Mouse (Mus musculus): ENCODE measurements around the gene Rad51b. TPM values are rescaled to one million over a fixed set of nuclear protein-coding genes. Genes with fewer than 3 reads are reported as not detected.

Rad51b gene
- total and polyA plus RNA-seq, 3 experiments, result 6.5 to 8.6 (median 8.5) TPM

DNA sequence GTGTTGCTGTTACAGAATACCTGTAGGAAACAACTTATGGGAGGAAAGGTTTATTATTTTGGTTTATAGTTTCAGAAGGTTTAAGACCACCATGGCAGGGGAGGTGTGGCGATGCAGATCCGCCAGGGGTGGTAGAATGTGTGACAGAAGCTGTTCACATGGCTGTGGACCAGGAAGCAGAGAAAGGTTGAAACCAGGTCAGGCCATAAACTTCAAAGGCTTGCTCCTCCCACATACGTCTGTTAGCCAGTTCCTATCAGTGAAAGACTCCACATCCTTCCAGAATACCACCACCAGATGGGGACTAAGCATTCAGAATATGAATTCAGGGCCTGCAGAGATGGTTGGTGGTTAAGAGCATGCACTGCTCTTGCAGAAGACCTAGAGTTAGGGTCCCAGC, 150.0 kb downstream of the Rad51b start:
- H3K79me2 ChIP-seq (replicated peaks; ENCODE audit: control insufficient read depth, extremely low read depth, insufficient read depth, poor library complexity, severe bottlenecking), result no peaks in the 10 kb centered on the region
- H3K4me2 ChIP-seq (ENCODE audit: insufficient read depth, low read depth, poor library complexity, severe bottlenecking), result no peak overlapping the region
- peaks cover 5 to 37% of the 10 kb centered on the region in 2 experiments; a peak in 3 of 4 replicates for H3K4me1 ChIP-seq (ENCODE audit: control insufficient read depth in 1 of 2, insufficient read depth in 2 of 2)
- no peaks in the 10 kb centered on the region for H3K9me3 ChIP-seq (replicated peaks; ENCODE audit: low read length)
- in situ Hi-C loops (cut with MboI; ENCODE audit: low pct_ligation_motif_present, low pct_unique_long_range_greater_than_20kb, low sequenced_read_pairs) (no loop called here), dilution Hi-C loops (cut with MboI; ENCODE audit: extremely low pct_ligation_motif_present, extremely low pct_unique_long_range_greater_than_20kb, low sequenced_read_pairs) (no loop called here)
- H3K27ac ChIP-seq (ENCODE audit: insufficient read depth, low read depth), result no peak overlapping the region
- peaks cover 0 to 1% of the 10 kb centered on the region in 2 experiments for H3K36me3 ChIP-seq (replicated peaks in 1 of 2; ENCODE audit: control insufficient read depth in 1 of 2, insufficient read depth in 1 of 2, low read length in 1 of 2)
- DNase-seq (ENCODE audit: extremely low read depth), result no peak
- no peak overlapping the region for H3K9ac ChIP-seq (ENCODE audit: insufficient read depth, low read depth)
- no peaks in the 10 kb centered on the region for H3K27me3 ChIP-seq (replicated peaks)
- H3K4me3 ChIP-seq (replicated peaks in 1 of 3; ENCODE audit: low read depth in 2 of 3, low read length in 2 of 3, poor library complexity in 1 of 3), result no peak overlapping the region
- TF ChIP-seq RAD21 (IDR thresholded peaks at IDR 0.05; ENCODE audit: low read depth, low read length), result 0 out of 2 replicates have a peak, but pooled peaks have one; percentile 0
- no peak for TF ChIP-seq JUND (conservative IDR thresholded peaks at IDR 0.05; ENCODE audit: low read depth, low read length)

DNA sequence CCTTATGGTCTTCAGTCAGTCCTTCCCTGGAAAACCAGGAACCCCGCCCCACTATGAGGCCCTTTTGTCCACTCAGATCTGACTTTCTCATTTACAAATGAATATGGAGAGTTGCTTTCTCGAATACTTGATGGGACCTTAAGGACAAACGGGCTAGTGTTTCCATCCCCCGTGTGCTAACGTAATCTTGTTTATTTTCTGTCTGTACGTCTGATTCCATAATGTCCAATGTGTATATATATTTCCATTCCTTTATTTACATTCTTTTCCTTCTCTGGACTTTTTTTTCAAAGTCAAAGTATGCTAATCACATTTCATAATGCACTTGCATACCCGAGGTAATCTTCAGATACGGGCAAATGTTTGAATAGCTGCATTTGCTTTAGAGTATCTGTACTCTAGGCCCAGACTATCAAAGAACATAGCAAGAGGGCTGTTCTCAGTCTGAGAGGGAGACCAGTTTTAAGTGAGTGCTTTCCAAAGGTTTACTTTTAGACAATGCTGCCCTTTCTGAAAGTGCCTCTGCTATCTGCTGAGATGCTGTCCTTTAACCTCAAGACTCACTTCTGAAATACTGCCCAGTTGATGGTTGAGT, 152.8 kb downstream of the Rad51b start:
- H3K4me2 ChIP-seq (ENCODE audit: insufficient read depth, low read depth, poor library complexity, severe bottlenecking), result no peak overlapping the region
- dilution Hi-C loops (cut with MboI; ENCODE audit: extremely low pct_ligation_motif_present, extremely low pct_unique_long_range_greater_than_20kb, low sequenced_read_pairs) (no loop called here), in situ Hi-C loops (cut with MboI; ENCODE audit: low pct_ligation_motif_present, low pct_unique_long_range_greater_than_20kb, low sequenced_read_pairs) (no loop called here)
- no peaks in the 10 kb centered on the region for H3K79me2 ChIP-seq (replicated peaks; ENCODE audit: control insufficient read depth, extremely low read depth, insufficient read depth, poor library complexity, severe bottlenecking)
- H3K9me3 ChIP-seq (replicated peaks; ENCODE audit: low read length), result no peaks in the 10 kb centered on the region
- no peak overlapping the region for H3K4me3 ChIP-seq (replicated peaks in 1 of 3; ENCODE audit: low read depth in 2 of 3, low read length in 2 of 3, poor library complexity in 1 of 3)
- H3K27me3 ChIP-seq (replicated peaks), result no peaks in the 10 kb centered on the region
- TF ChIP-seq USF1 (IDR thresholded peaks at IDR 0.05; ENCODE audit: low read depth, low read length) (no peak), NELFE (IDR thresholded peaks at IDR 0.05; ENCODE audit: low read depth, low read length) (no peak), TCF12 (IDR thresholded peaks at IDR 0.05; ENCODE audit: low read depth, low read length) (no peak), CHD2 (IDR thresholded peaks at IDR 0.05; ENCODE audit: low read length) (no peak), MYC (IDR thresholded peaks at IDR 0.05; ENCODE audit: low read depth, low read length) (no peak), ZNF384 (IDR thresholded peaks at IDR 0.05; ENCODE audit: low read depth, low read length) (no peak), ETS1 (conservative IDR thresholded peaks at IDR 0.05; ENCODE audit: low read depth, low read length) (no peak), KAT2A (IDR thresholded peaks at IDR 0.05; ENCODE audit: insufficient replicate concordance, low read length) (no peak), ZC3H11A (IDR thresholded peaks at IDR 0.05; ENCODE audit: low read depth, low read length) (no peak), E2F4 (IDR thresholded peaks at IDR 0.05; ENCODE audit: insufficient replicate concordance, low read depth, low read length) (no peak), MAFK (IDR thresholded peaks at IDR 0.05; ENCODE audit: insufficient replicate concordance, low read length) (no peak), UBTF (IDR thresholded peaks at IDR 0.05; ENCODE audit: low read depth, low read length) (no peak), EP300 (IDR thresholded peaks at IDR 0.05; ENCODE audit: low read length) (no peak), USF2 (conservative IDR thresholded peaks at IDR 0.05; ENCODE audit: low read depth, low read length) (no peak), MXI1 (IDR thresholded peaks at IDR 0.05; ENCODE audit: low read depth, low read length) (no peak), POLR2AphosphoS2 (IDR thresholded peaks at IDR 0.05; ENCODE audit: low read depth, low read length) (no peak), BHLHE40 (IDR thresholded peaks at IDR 0.05; ENCODE audit: low read depth, low read length) (no peak), JUN (IDR thresholded peaks at IDR 0.05; ENCODE audit: insufficient read depth, low read depth, low read length) (no peak), ZKSCAN1 (IDR thresholded peaks at IDR 0.05; ENCODE audit: borderline replicate concordance, low read depth, low read length) (no peak), SMC3 (IDR thresholded peaks at IDR 0.05; ENCODE audit: low read depth, low read length) (no peak)
- no peak overlapping the region for H3K9ac ChIP-seq (ENCODE audit: insufficient read depth, low read depth)
- H3K36me3 ChIP-seq (replicated peaks in 1 of 2; ENCODE audit: control insufficient read depth in 1 of 2, insufficient read depth in 1 of 2, low read length in 1 of 2), result peaks cover 0 to 3% of the 10 kb centered on the region in 2 experiments
- DNase-seq (ENCODE audit: extremely low read depth), result no peak
- peaks cover 0 to 12% of the 10 kb centered on the region in 2 experiments; a peak in 2 of 4 replicates for H3K4me1 ChIP-seq (ENCODE audit: control insufficient read depth in 1 of 2, insufficient read depth in 2 of 2)
- no peak overlapping the region for H3K27ac ChIP-seq (ENCODE audit: insufficient read depth, low read depth)
